Mouse (Mus musculus) monocyte, adult 5-6 weeks (primary cell): Measurements from ENCODE around the gene Gnb2. TPM values are rescaled to one million over a fixed set of nuclear protein-coding genes. Genes with fewer than 3 reads are reported as not detected.

ENCODE experiments used
- ATAC-seq: fragments of 153-309, 156-312 bp; replicated peaks from 2 replicates; pipeline ENCODE4 v1.8.0; 2017; ENCODE audit warnings: mild to moderate bottlenecking; ENCODE audit not compliant: low TSS enrichment, insufficient number of reproducible peaks, severe bottlenecking, poor library complexity, low FRiP score
- total RNA-seq: library from RNA; stranded (forward); fragments of 200-1000, 200-491, 200-594 nt; gene quantifications from 3 replicates; pipeline ENCODE4 v1.2.3, GENCODE M21; 2017

Gene Gnb2
- total RNA-seq, 1 experiment from 2014 or later = 408 TPM

DNA sequence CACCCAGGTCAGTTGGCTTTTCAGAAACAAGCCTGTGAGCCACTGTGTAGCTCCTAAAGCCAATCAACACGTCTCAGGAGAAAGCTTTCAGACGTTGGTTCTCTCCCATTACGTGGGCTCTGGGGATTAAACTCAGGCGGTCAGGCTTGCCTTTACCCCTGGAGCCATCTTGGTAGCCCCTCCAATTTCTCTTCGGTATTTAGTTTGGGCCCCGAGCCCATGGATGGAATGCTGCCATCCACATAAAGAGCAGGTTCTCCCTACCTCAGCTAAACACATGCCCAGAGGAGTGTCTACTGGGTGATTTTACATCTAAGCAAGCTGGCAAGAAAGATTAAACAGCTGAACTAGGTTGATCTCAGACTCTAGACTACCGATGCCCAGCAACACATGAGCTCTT is 33.1 kb downstream of the Gnb2 start:
- no peak for ATAC-seq

DNA sequence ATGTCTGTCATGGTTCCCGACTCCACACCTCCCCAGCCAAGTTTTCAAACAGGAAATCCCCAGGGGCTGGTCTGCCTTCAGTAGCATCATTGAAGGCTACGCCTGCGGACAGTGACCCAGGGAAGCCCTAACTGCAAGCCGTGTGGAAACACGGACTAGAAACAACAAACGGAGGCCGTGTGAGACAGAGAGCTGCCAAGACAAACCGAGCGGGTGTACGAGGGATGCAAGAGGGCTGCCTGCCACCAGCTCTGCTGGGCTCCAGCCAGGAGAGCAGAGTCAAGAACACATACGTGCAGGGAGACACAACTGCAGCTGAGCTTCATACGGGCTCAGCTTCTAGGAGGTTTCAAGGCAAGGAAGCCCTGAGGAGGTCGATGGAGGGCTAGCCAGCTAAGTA is 39.5 kb downstream of the Gnb2 start:
- no peak for ATAC-seq

DNA sequence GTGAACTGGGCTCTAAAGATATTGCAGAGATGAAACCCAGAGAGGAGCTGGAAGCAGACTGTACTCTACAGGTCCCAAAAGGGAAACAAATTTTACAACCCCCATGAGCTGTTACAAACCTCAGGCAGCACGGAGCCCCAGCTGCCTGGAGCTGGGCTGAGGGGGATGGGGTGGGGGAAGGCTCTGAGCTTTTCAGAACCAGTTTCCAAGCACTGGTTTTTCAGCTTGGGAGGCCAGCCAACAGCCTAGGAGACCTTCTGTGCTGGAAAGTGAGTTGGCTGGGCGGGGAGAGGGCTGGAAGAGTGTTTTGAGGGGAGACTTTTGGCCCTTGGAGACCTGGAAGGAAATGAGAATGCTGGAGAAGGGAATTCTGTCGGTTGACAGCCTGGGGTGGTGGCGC is 41.8 kb downstream of the Gnb2 start:
- no peak for ATAC-seq

DNA sequence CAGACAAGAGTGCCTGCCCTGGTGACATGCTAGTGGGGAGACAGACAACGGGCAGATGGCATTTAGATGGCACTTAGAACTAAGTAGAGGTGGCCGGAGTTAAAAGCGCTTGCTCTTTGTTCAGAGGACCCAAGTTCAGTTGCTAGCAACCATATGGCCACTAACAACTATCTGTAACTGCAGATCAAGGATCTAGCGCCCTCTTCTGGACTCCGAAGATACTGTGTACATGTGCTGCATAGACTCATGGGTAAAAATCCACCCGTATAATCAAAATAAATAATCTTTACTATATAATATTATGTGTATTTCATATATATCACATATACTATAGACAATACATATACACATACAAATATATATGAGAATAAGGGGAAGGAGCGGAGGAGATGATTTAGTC is 45.7 kb downstream of the Gnb2 start:
- ATAC-seq = no peak

DNA sequence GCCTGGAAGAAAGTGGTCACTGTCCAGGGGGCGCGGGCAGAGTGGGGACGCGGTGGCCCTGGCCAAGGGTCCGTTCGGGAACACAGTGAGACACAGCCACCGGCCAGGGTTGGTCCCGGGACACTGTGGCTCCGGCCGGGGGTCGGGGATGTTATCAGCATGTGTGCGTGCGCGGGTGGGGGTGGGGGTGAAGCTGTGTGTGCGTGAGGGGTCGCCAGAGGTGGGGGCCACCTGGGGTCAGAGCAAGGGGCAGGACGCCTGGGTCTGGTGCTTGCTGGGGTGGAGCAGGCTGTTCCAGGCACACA is 47.5 kb downstream of the Gnb2 start:
- no peak for ATAC-seq

DNA sequence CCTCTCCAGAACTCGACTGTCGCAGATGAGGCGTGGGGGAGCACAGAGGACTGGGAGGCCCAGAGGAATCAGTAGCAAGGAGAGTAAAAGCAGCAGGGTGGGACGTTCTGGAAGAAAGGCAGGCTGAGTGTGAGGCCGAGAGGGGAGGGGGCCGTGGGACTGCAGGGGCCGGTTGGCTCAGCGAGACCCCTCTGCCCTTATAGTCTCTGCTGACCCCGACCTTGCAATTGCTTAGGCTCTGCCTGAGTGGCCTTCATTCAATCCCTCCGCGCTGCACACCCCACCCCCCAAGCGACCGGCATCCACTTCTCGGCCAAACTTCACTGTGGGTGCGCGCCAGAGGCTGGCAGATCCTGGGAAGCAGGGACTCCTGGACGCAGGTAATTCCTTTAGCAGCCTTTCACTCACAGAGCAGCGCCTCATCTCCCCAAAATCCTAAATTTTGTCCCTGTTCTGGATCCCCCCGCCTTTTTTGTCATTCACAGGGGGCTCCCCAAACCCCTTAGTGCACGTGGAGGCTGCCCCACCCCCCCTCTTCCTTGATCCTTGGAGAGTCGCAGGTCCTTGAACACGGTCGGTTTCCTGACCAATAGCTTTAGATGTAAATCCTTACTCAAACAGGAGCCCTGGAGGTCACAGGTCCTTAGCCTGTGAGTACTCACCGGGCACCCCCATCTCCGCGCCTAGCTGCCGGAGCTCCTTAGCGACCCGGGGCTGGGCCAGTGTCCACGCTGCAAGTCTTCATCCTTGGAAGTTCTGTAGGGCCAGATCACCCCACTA is 48.0 kb downstream of the Gnb2 start:
- no peak for ATAC-seq

DNA sequence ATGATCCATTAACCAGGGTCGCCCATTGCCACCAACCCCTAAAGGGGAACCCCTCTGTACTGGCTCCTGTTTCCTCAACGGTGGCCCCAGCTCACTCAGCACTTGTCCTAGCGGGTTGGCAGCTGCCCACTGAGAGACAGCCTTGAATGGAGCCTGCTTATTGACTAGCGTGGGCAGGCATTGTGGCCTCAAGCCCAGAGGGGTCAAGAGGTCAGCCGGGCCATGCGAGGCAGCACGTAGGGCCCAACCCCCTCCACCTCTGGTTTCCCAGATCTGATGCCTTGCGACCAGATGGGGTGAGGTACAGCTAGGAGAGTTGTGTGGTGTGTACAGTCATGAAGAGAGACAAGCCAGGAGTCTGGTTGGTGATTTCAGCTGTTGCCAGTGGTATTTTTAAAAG is 51.4 kb downstream of the Gnb2 start:
- ATAC-seq = no peak

DNA sequence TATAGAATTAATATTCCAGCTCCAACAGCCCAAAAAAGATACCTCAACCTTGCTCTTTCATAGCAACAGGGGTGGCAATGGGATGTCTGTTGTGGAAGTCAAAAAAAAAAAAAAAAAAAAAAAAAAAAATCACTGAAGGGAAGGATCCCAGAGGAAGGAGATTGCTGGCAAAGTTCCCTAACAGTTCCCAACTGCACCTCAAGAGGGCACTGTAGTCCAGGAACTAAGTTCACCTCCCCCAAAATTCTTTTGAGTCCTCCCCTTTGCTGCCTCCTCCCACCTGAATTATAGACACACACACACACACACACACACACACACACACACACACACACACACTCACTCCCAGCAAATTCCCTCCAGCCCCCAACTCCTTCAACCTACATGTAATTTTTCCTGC is 52.2 kb downstream of the Gnb2 start:
- ATAC-seq = peak; percentile 63; the same call in 1 of the 2 replicates

Other genes with a start within 250 kb of the Gnb2 start
- gene Ache, start 246.0 kb downstream of the Gnb2 start, total RNA-seq = 0.57 to 1.2 TPM in 2 of 3 replicates, not detected in the other
- gene Ufsp1, start 238.9 kb downstream of the Gnb2 start, total RNA-seq = 0.64 to 3.0 TPM (median 1.2 TPM) in 3 replicates
- 250 to 289 TPM (median 261 TPM) in 3 replicates for gene Srrt, start 225.8 kb downstream of the Gnb2 start, total RNA-seq
- gene Trip6, start 219.1 kb downstream of the Gnb2 start, total RNA-seq = 2.7 to 4.0 TPM (median 3.2 TPM) in 3 replicates
- gene Slc12a9, start 199.9 kb downstream of the Gnb2 start, total RNA-seq = 24.2 to 30.4 TPM (median 25.2 TPM) in 3 replicates
- gene Ephb4, start 183.4 kb downstream of the Gnb2 start, total RNA-seq = not detected in 3 replicates
- not detected in 3 replicates for gene Zan, start 56.4 kb downstream of the Gnb2 start, total RNA-seq
- gene Pop7, start 31.0 kb downstream of the Gnb2 start, total RNA-seq = 9.7 to 27.5 TPM (median 20.4 TPM) in 3 replicates
- gene Gigyf1, start 15.0 kb downstream of the Gnb2 start, total RNA-seq = 11.9 to 24.2 TPM (median 12.0 TPM) in 3 replicates
- gene Epo, start 268 bp downstream of the Gnb2 start, total RNA-seq = not detected in 3 replicates
- not detected in 3 replicates for gene Actl6b, start 20.0 kb upstream of the Gnb2 start, total RNA-seq
- 0.29 to 0.53 TPM (median 0.38 TPM) in 3 replicates for gene Tfr2, start 36.3 kb upstream of the Gnb2 start, total RNA-seq
- 3.0 to 5.9 TPM (median 5.8 TPM) in 3 replicates for gene Mospd3, start 67.5 kb upstream of the Gnb2 start, total RNA-seq
- not detected in 3 replicates for gene Pcolce, start 80.3 kb upstream of the Gnb2 start, total RNA-seq
- not detected in 3 replicates for gene Fbxo24, start 95.5 kb upstream of the Gnb2 start, total RNA-seq
- gene Lrch4, start 95.6 kb upstream of the Gnb2 start, total RNA-seq = 34.9 to 86.0 TPM (median 77.2 TPM) in 3 replicates
- gene Gm20605, start 95.7 kb upstream of the Gnb2 start, total RNA-seq = 12.9 to 28.7 TPM (median 25.9 TPM) in 3 replicates
- 20.7 to 64.8 TPM (median 21.8 TPM) in 3 replicates for gene Sap25, start 107.8 kb upstream of the Gnb2 start, total RNA-seq
- gene Irs3, start 112.2 kb upstream of the Gnb2 start, total RNA-seq = 0.10 TPM in 1 of 3 replicates, not detected in the others
- 7.7 to 11.8 TPM (median 9.0 TPM) in 3 replicates for gene Agfg2, start 151.2 kb upstream of the Gnb2 start, total RNA-seq
- gene Nyap1, start 208.1 kb upstream of the Gnb2 start, total RNA-seq = 0.19 to 1.2 TPM (median 0.43 TPM) in 3 replicates
- 65.2 to 107 TPM (median 70.0 TPM) in 3 replicates for gene Tsc22d4, start 212.2 kb upstream of the Gnb2 start, total RNA-seq
- gene Ppp1r35, start 245.3 kb upstream of the Gnb2 start, total RNA-seq = 8.7 to 10.8 TPM (median 9.5 TPM) in 3 replicates